Mouse (Mus musculus): ENCODE data around the gene Fstl5.
"Not testable (repeated sequence)": the region's sequence is repeated elsewhere in the genome, so short reads cannot be mapped to it uniquely, and the experiment has no call there.

The Fstl5 gene

DNA sequence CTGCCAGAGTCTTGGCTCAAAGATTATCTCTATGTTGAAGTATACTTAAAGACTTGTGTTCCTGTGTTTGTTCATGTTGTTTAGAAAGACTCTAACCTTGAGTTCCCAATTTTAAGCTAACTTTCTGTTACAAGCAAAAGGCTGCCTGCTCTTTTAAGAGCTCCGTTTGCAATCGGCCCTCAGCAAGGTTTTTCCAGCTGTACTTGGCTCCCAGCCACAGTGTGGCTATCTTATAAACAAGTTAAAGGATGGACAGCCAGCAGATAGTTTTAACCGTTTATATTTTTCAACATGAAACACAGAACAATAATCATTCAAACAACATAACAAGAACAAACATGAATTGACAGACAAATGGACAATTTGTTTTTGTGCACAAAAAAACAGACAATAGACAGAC lies 433.8 kb downstream of the Fstl5 start:
- not testable (repeated sequence) for DNase-seq (ENCODE audit: low read depth, low spot score)

DNA sequence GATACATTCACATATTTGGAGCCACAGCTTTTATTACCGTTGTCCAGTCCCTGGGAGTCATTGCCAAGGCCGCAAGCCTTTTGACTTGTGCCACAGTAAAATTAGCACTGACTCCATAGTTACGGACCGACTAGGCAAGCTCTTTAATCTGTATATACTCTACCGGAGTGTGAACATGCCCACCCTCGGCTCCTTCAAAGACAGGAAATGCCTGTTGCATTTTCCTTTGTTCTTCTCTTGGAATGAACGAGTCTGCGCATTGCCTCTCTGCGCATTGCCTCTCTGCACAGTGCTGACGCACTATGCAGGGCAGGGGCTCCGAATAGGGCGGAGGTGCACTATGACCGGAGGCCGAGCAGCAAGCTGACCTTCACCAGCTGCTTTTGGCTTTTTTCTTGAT lies 434.7 kb downstream of the Fstl5 start:
- DNase-seq (ENCODE audit: low read depth, low spot score): no peak

DNA sequence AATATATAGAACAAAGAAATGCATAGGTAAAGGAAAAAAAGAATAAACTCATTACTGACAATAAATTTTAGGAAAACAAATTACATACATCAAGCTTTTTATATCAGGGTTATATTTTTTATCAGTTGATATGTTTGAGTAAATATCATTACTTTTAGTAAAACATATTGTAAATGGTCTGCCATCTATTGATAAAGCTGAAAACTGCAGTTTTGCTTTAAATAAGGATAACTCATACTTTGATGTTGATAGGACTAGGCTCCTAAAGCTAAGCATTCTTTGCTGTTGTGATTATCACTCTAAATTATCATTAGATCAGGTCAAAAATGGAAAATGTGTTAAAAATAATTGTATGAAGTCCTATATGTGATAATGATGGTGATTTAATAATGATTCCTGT lies 493.3 kb downstream of the Fstl5 start:
- DNase-seq (ENCODE audit: low read depth, low spot score): no peak

DNA sequence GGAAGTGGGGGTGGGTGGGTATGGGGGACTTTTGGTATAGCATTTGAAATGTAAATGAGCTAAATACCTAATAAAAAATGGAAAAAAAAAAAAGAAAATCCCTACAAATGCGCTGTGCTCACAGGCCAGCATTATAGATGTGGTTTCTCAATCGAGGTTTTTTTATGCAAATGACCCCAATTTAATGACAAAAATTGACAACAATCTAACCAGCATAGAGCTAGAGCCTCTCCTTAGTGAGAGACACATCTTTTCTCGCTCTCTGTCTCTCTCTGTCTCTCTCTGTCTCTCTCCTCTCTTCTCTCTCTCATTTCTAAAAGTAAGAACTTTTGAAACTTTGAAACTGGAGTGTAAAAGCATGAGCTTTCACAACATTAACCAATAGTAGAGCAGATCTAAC lies 498.4 kb downstream of the Fstl5 start:
- no peak for DNase-seq (ENCODE audit: low read depth, low spot score)

DNA sequence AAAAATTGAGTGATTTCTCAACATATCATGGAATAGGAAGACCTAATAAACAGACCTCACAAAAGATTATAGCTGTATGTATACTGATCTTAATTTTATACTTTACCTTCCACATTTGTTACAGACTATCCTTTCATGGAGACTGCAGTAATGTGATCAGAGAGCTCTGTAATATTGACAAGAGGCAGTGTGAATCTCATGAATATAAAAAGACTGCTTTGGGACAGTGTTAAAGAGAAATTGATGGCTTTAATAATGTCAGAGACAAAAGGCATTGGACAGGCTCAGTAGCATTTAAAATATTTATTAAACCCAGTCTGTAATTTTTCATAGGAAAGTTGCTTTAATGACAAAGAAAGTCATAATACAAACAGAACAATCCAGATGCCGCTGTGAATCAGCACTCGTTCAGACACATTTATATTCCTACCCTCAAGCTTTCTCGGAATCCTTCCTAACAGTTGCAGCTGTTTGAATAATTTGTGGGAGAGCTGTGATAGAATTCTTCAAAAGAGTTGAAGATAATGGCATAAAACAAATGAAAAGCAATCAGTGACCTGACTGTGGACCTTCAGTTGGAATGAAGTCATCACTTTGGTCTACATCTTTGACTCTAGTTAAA lies 499.0 kb downstream of the Fstl5 start:
- no peak for DNase-seq (ENCODE audit: low read depth, low spot score)

DNA sequence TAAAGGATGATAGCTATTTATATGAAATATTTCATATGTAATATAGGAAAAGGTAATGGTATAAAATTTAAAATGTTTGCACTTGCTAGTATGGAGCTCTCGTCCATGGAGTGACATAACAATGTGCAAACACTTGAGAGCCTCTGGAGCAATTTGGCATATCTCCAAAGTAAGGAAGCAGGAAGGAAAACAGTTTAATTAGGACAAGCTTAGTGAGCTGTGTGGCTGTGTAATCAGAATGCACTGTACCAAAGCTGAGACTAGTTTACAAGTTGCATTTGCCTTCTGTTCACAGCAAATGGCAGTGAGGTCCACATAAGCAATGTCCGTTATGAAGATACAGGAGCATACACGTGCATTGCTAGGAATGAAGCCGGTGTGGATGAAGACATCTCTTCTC lies 519.1 kb downstream of the Fstl5 start:
- no peak for DNase-seq (ENCODE audit: low read depth, low spot score)

DNA sequence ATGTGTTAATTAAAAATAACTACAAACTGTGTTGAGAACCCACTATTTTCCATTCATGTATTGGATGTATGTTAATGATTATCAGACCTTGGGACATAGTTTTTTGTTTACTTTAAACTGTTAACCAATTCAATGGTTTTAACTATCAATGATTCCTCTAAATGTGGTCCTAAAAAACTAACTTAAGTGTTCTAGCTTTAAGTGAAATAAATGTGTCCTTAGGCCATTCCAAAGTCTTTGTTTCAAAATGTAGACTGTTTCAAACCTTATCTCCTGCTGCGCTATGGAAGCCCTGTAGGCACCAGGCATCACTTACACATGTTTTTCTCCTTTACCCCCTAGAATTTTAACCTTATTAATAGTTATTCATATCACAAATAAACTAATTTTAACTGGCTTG lies 546.0 kb downstream of the Fstl5 start:
- no peak for DNase-seq (ENCODE audit: low read depth, low spot score)

DNA sequence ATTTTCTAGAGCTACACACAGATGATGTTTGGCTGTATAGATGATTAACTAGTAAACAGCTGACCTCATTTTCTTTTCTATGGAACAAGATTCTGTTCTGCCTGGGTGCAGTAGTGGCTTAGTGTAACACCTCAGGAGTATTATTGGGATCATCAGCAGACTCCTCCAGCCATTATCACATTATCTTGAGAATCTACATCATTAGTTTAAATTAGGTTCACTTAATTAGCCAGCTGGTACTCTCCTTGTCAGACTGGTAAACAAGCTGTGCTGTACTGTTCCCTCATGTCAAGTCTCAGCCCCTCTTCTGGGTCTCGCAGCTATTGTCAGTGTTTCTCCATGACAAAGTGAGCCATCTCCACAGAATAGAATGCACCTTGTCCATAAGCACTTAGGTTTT lies 580.2 kb downstream of the Fstl5 start:
- DNase-seq (ENCODE audit: low read depth, low spot score): no peak

DNA sequence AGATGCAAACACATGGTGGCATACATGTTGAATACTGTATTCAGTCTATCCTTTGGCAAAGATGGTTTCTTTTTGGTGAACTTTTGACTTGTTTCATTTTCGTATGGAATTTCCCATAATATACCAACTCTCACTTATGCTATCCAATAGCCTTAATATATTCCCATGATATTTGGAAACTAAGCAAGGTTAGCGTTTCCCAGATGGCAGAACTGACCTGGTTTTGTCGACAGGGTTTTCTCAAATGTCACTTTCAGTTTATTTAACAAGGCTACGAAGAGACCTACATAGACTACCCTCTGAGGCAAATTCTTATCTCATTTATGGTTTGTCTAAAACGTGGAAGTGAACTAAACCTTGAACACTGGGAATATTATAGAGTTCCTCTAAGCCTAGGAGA lies 596.8 kb downstream of the Fstl5 start:
- no peak for DNase-seq (ENCODE audit: low read depth, low spot score)

DNA sequence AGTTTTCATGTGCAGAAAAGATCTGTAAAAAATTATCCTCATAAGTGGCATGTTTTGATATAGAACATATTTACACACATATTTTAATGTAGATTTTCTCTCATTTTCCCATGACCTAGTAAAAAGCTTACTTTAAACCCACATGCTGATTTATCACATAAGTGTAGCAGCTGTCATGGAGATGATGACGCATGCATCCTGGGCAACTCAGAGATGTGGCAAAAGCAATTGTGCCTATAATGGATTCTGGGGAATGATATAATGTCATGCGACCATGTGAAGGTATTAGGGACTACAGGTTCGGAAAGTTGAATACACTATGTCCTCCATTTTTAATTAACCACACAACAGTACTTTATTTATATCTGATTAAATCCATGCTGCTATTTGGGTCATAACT lies 601.9 kb downstream of the Fstl5 start:
- DNase-seq (ENCODE audit: low read depth, low spot score): no peak

DNA sequence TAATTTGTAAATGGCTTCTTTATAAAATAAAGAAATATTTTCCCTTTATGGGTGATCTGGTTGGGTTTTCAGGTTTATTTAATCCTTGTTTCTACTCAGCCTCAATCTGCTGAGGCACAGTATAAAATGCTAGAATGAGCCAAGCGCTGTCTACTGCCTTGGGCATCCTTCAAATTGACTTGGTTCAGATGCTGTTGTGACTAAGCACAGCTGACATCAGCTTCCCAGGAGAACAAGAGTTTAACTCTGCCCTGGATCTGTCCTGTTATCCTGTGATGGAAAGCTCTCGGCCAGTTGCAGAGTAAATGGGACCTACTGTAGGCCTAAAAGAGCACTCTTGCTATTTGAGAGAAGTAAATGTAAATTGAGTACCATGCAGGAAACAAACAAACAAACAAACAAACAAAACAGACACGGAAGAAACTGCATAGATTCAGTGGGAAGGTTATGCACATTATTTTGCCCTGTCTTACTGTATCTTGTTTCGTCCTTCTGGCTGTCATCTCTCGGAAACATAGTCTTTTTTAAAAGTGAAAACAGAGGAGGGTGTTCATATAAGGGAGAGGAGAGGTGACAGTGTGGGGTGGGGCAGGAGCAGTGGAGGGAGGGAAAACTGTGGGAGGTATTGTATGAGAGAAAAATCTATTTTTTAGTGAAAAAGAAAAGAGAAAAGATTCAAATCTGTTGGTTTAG lies 605.9 kb downstream of the Fstl5 start:
- no peak for DNase-seq (ENCODE audit: low read depth, low spot score)

DNA sequence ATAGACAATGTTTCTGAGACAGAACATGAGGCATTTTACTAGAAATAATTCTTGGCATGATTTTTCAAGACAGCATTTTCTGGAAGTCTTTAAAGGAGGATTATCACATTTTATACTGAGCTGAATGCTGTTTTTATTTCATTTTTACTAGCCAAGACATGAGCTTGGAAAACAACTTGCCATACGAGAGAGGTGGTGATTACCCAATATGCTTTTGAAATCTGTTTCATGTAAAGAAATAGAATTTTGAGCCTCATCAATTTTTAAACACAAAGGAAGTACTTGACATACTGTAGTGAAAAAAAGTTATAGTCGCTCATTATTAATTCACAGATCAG lies 606.4 kb downstream of the Fstl5 start:
- DNase-seq (ENCODE audit: low read depth, low spot score): no peak

DNA sequence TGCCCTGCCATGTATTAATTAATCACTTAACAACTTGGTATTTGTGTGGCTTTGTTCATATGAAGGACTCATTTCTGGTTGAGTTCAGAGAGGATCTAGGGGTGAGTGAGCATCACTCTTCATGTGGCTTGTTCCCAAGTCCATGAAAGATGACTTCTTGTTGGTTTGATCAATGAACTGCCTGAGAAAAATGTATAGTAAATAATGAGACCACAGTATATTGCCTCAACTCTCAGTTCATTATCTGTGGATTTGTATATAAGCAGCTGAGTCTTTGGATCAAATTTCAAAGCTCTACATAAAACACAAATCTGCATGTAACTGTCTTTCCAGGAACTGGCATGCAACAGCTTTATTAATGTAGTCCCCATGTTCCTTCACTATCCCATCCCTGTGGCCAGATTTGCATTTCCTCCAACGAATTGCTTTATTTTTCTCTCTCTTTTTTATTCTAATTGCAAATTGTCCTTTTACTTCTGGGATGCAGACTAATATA lies 623.1 kb downstream of the Fstl5 start:
- no peak for DNase-seq (ENCODE audit: low read depth, low spot score)

DNA sequence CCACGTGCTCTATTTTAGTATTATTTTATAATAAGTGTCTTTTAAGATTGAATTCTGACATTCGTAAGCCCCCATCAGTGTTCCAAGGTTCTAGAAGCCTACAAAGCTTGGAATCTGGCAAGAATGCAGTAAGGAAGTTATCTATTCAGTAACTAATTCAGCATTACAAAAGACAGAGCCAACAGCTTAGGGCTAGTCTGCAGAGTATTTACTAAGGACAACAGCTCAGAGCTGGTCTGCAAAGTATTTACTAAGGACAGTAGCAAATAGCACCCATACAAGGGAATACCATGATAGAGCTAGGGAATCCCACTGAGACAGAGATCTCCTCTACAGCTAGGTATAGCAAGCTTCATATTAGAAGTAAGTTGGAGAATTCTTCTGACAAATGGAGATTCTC lies 665.2 kb downstream of the Fstl5 start:
- DNase-seq (ENCODE audit: low read depth, low spot score): no peak
